In genomic region chr1:83961761-83962160, GRCm38 (mm10) we compare ENCODE assay signal across 24 mouse cellular contexts.
"Had no signal": no experiment of that assay in that cellular context is flagged by ENCODE, and none has a peak within 500 bp of the region (broad histone marks: within the 10 kb centered on the region; RNA-seq: fewer than 3 reads in every experiment).

No protein-coding gene starts in this region.

- H3K27me3 ChIP-seq: heart, embryonic 12.5 days; hindbrain, embryonic 12.5 days; hindbrain, embryonic 15.5 days; limb, embryonic 13.5 days; limb, embryonic 15.5 days; liver, embryonic 12.5 days had no signal

- ATAC-seq: hindbrain, postnatal 0 days; intestine, embryonic 16.5 days; liver, embryonic 12.5 days had no signal

- H3K4me2 ChIP-seq: heart, embryonic 12.5 days; hindbrain, embryonic 12.5 days; hindbrain, embryonic 15.5 days; limb, embryonic 13.5 days; limb, embryonic 15.5 days; liver, embryonic 12.5 days had no signal

- H3K4me1 ChIP-seq: heart, embryonic 10.5 days; heart, embryonic 12.5 days; hindbrain, embryonic 10.5 days; hindbrain, embryonic 12.5 days; hindbrain, embryonic 15.5 days; limb, embryonic 13.5 days; limb, embryonic 15.5 days; liver, embryonic 12.5 days had no signal

- H3K27ac ChIP-seq: gastrocnemius, adult 2 months; heart, embryonic 10.5 days; hindbrain, embryonic 10.5 days; hindbrain, embryonic 12.5 days; hindbrain, embryonic 15.5 days; hindbrain, postnatal 0 days; limb, embryonic 13.5 days; limb, embryonic 15.5 days; liver, embryonic 12.5 days; liver, embryonic 14.5 days had no signal

- H3K9me3 ChIP-seq: heart, embryonic 10.5 days; heart, embryonic 12.5 days; hindbrain, embryonic 10.5 days; hindbrain, embryonic 12.5 days; hindbrain, embryonic 15.5 days; limb, embryonic 13.5 days; limb, embryonic 15.5 days; liver, embryonic 12.5 days had no signal

- DNase-seq: gastrocnemius, adult 2 months; gastrocnemius, postnatal 10 days; gastrocnemius, postnatal 25 days; heart, adult 18-20 months; heart, postnatal 10 days; heart, postnatal 4 days; kidney, adult 11 months; kidney, adult 2 months; kidney, postnatal 14 days; kidney, postnatal 36 days; layer of hippocampus, adult 9-11 months; layer of hippocampus, postnatal 36 days; left cerebral cortex, postnatal 4 days had no signal

- H3K36me3 ChIP-seq: heart, embryonic 10.5 days; heart, embryonic 12.5 days; hindbrain, embryonic 10.5 days; hindbrain, embryonic 12.5 days; hindbrain, embryonic 15.5 days; limb, embryonic 13.5 days; limb, embryonic 15.5 days; liver, embryonic 12.5 days had no signal

- H3K4me3 ChIP-seq: gastrocnemius, adult 2 months; heart, embryonic 10.5 days; heart, embryonic 12.5 days; hindbrain, embryonic 10.5 days; hindbrain, embryonic 12.5 days; hindbrain, embryonic 15.5 days; limb, embryonic 13.5 days; limb, embryonic 15.5 days; liver, embryonic 12.5 days had no signal

- H3K9ac ChIP-seq: heart, embryonic 12.5 days; hindbrain, embryonic 12.5 days; hindbrain, embryonic 15.5 days; limb, embryonic 13.5 days; limb, embryonic 15.5 days; liver, embryonic 12.5 days; liver, embryonic 14.5 days had no signal
